Mouse (Mus musculus): ENCODE results near the gene Eno1. TPM values are rescaled to one million over a fixed set of nuclear protein-coding genes. Genes with fewer than 3 reads are reported as not detected.

Eno1 gene
- total and polyA plus RNA-seq, 3 experiments: 254 to 5,492 (median 737) TPM

DNA sequence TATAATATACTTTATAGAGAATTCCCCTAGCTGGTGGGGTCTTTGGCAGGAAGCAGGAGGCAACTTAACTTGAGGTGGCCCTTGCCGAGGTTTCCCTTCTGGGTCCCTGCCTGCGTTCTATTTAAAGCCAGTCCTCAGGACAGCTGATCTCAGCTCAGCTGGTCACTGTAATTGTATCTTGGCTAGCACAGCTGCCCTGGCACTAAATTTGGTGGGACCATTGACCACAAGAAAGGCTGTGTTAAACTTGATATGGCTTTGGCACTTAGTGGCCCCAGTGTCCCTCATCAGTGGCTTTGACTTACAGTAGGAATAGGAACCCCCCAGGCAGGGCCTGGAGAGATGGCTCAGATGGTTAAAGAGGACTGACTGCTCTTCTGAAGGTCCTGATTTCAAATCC lies 9.4 kb downstream of the Eno1 start:
- TF ChIP-seq USF2 (IDR thresholded peaks at IDR 0.05; ENCODE audit: borderline replicate concordance in 1 of 2, insufficient read depth in 1 of 2, low read depth in 1 of 2, low read length in 2 of 2) (no peak), SIN3A (IDR thresholded peaks at IDR 0.05; ENCODE audit: low read length) (no peak), ELF1 (IDR thresholded peaks at IDR 0.05; ENCODE audit: low read depth, low read length) (no peak), POLR2AphosphoS2 (IDR thresholded peaks at IDR 0.05; ENCODE audit: low read length) (no peak), JUND (IDR thresholded peaks at IDR 0.05; ENCODE audit: low read depth, low read length) (no peak), E2F4 (IDR thresholded peaks at IDR 0.05; ENCODE audit: borderline replicate concordance, low read depth, low read length) (no peak), GABPA (IDR thresholded peaks at IDR 0.05; ENCODE audit: low read depth, low read length) (no peak), KAT2A (conservative IDR thresholded peaks at IDR 0.05; ENCODE audit: low read depth, low read length) (no peak), RCOR1 (IDR thresholded peaks at IDR 0.05; ENCODE audit: low read depth, low read length) (no peak), ZMIZ1 (IDR thresholded peaks at IDR 0.05; ENCODE audit: low read depth, low read length) (no peak), MYB (IDR thresholded peaks at IDR 0.05; ENCODE audit: low read depth, low read length) (no peak), ETS1 (IDR thresholded peaks at IDR 0.05; ENCODE audit: low read depth, low read length) (no peak)
- no peaks in the 10 kb centered on the region for H3K27me3 ChIP-seq (ENCODE audit: control insufficient read depth in 1 of 2, insufficient read depth in 2 of 2, low read length in 2 of 2)
- 0 out of 4 replicates have a peak, but pooled peaks cover 0 to 6% of the 10 kb centered on the region in 2 experiments for H3K4me1 ChIP-seq (ENCODE audit: control insufficient read depth in 1 of 2, insufficient read depth in 2 of 2, low read length in 2 of 2)

GRCm38 (mm10) chr4:150248009-150248408 lies 11.5 kb downstream of the Eno1 start:
- Histone ChIP-seq H3K4me3 (ENCODE audit: control insufficient read depth in 1 of 2, insufficient read depth in 1 of 2, low read depth in 2 of 2, low read length in 2 of 2) (no peak overlapping the region), H3K27me3 (ENCODE audit: control insufficient read depth in 1 of 2, insufficient read depth in 2 of 2, low read length in 2 of 2) (no peaks in the 10 kb centered on the region), H3K9me3 (replicated peaks; ENCODE audit: insufficient read depth, low read length) (no peaks in the 10 kb centered on the region), H3K79me2 (ENCODE audit: control insufficient read depth, insufficient read depth, low read length, poor library complexity) (no peaks in the 10 kb centered on the region), H3K9ac (ENCODE audit: control insufficient read depth, low read depth, low read length, poor library complexity, severe bottlenecking) (no peak overlapping the region), H3K36me3 (ENCODE audit: control insufficient read depth in 1 of 2, insufficient read depth in 2 of 2, low read length in 2 of 2) (peaks cover 0 to 20% of the 10 kb centered on the region in 2 experiments; a peak in 2 of 4 replicates), H3K4me1 (ENCODE audit: control insufficient read depth in 1 of 2, insufficient read depth in 2 of 2, low read length in 2 of 2) (no peaks in the 10 kb centered on the region), H3K27ac (ENCODE audit: control insufficient read depth, low read depth, low read length) (no peak overlapping the region)
- DNase-seq (ENCODE audit: low read depth, low spot score): peak; percentile 70
- no peak for TF ChIP-seq NRF1 (IDR thresholded peaks at IDR 0.05; ENCODE audit: insufficient read depth, low read depth, low read length, poor library complexity, severe bottlenecking)
- TF ChIP-seq CTCF (IDR thresholded peaks at IDR 0.05 in 2 of 3, conservative IDR thresholded peaks at IDR 0.05 in 1 of 3; ENCODE audit: control insufficient read depth in 1 of 3, insufficient read depth in 1 of 3, low read depth in 2 of 3, low read length in 3 of 3, poor library complexity in 1 of 3, severe bottlenecking in 1 of 3): peak; percentile 80 to 93 (median 89)
- TF ChIP-seq TCF12 (IDR thresholded peaks at IDR 0.05; ENCODE audit: low read depth, low read length): 0 out of 2 replicates have a peak, but pooled peaks have one; percentile 3
- peak; percentile 42 for TF ChIP-seq RAD21 (IDR thresholded peaks at IDR 0.05; ENCODE audit: low read depth, low read length)
- no peak for TF ChIP-seq MXI1 (IDR thresholded peaks at IDR 0.05; ENCODE audit: low read depth, low read length)
- TF ChIP-seq ZC3H11A (IDR thresholded peaks at IDR 0.05; ENCODE audit: low read depth, low read length): peak; percentile 27; the same call in 1 of the 2 replicates
- peak; percentile 2; the same call in 1 of the 2 replicates for TF ChIP-seq USF1 (IDR thresholded peaks at IDR 0.05; ENCODE audit: low read depth, low read length)
- peak; percentile 65 for TF ChIP-seq SMC3 (IDR thresholded peaks at IDR 0.05; ENCODE audit: low read depth, low read length)

More for the DNA sequence above, 9.4 kb downstream of the Eno1 start:
- H3K79me2 ChIP-seq (ENCODE audit: control insufficient read depth, insufficient read depth, low read length, poor library complexity): peaks cover 14% of the 10 kb centered on the region
- no peak overlapping the region for H3K4me3 ChIP-seq (ENCODE audit: control insufficient read depth in 1 of 2, insufficient read depth in 1 of 2, low read depth in 2 of 2, low read length in 2 of 2)
- H3K27ac ChIP-seq (ENCODE audit: control insufficient read depth, low read depth, low read length): no peak overlapping the region
- H3K9ac ChIP-seq (ENCODE audit: control insufficient read depth, low read depth, low read length, poor library complexity, severe bottlenecking): no peak overlapping the region
- no peaks in the 10 kb centered on the region for H3K9me3 ChIP-seq (replicated peaks; ENCODE audit: insufficient read depth, low read length)
- no peak for DNase-seq (ENCODE audit: low read depth, low spot score)
- H3K36me3 ChIP-seq (ENCODE audit: control insufficient read depth in 1 of 2, insufficient read depth in 2 of 2, low read length in 2 of 2): peaks cover 7 to 33% of the 10 kb centered on the region in 2 experiments

Data from MEL (cell line).